Mouse (Mus musculus) lung, postnatal 10 days (tissue): ENCODE data around the gene Tmem169.
A peak's percentile ranks its signal among the peaks of the same experiment; 100 is the strongest.

Experiments used
- DNase-seq: peaks from one replicate; pipeline ENCODE4 v3.0.0; 2021

Tmem169 gene

GRCm38 (mm10) chr1:72287893-72288292, 3.7 kb downstream of the Tmem169 start:
- DNase-seq, result no peak

- no peak for DNase-seq
These were observed 4.5 kb downstream of the Tmem169 start for GRCm38 (mm10) chr1:72288527-72289150.

DNA sequence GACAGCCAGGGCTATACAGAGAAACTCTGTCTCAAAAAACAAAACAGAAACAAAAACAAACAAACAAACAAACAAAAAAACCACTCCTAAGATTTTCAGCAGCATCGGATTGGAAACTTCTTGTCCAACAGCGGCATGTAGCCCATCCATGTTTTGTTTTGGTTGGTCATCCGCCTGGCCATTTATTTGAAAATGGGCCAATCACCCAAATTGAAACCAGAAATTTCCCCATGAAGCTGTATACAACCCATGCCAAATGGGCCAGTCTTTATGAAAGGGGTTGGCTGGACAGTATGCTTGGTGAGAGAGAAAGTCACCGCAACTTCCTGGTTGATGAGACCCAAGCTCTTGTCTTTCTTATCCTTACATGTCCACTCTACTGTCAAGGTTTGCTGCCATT, 6.7 kb downstream of the Tmem169 start:
- no peak for DNase-seq

- no peak for DNase-seq
These were observed 7.3 kb downstream of the Tmem169 start for GRCm38 (mm10) chr1:72291421-72291820.

- no peak for DNase-seq
These were observed 7.8 kb downstream of the Tmem169 start for GRCm38 (mm10) chr1:72291925-72292324.

DNA sequence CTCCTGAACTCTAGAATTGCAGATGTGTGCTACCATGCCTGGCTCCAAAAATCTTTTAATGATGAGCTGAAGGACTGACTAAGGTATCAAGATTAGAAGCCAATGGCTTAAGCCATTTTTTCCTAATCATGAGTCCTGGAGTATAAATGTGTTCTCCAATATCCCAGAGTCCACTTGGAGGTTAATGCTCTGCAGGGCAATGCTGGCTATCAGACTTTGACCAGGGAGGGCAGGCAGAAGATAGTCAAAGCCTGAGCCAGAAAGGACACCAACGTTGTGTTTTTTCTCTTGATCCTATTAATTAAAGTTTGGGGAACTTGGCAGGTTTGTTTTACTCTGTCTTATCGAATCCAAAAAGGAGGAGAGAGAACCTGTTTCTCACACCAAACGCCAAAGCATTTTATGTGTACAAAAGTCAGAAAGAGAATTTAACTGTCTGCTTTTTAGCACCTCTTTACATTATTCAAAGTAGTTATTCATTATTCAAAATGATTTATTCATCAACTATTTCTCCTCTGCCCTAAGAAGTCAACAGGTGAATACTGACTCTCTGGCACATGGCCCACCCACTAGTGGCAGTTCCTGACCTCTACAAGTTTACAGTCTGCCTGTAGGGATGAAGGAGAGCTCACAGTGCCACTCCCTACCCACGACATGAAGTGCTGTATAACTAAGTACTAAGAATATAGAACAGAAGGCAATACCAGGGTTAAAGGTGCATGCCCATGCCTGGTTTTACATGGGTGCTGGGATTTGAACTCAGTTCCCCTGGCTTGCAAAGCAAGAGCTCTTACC, 9.9 kb downstream of the Tmem169 start:
- no peak for DNase-seq

GRCm38 (mm10) chr1:72295746-72296145, 11.6 kb downstream of the Tmem169 start:
- no peak for DNase-seq

DNA sequence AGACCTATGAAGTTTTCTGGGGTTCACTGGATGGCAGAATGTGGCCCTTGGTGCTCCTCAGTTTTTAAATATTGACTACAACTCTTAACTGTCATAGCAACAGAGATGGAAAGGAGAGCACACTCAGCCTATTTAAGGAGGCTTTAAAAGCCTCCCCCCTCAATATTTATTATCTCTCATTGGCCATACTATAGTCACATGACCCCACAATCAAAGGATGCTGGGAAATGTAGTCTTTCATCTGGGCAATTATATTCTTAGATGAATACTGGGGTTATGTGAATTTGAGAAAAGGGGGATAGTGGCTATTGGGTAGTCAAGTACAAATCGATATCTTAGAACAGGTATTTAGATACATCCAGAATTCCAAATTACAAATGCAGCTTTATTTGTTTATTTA, 17.7 kb downstream of the Tmem169 start:
- DNase-seq, result no peak

DNA sequence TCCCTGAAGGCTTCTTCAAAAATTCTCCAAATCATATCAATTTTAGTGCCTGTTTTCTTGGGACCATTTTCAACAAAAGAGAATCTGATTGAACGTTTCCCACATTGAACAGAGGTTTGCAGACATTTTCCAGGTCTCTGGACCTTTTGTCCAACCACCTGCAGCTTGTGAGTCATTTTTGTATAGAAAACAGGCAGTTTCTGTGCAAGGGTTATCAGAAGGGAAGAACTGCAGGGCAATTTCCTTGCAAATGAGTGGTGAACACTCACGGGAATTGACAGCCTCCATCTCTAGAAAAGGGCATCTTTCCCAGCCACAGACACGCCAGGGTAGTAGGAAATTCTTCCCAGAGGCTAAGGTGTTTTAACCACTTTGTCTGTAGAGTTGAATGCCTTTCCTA, 22.1 kb downstream of the Tmem169 start:
- no peak for DNase-seq

DNA sequence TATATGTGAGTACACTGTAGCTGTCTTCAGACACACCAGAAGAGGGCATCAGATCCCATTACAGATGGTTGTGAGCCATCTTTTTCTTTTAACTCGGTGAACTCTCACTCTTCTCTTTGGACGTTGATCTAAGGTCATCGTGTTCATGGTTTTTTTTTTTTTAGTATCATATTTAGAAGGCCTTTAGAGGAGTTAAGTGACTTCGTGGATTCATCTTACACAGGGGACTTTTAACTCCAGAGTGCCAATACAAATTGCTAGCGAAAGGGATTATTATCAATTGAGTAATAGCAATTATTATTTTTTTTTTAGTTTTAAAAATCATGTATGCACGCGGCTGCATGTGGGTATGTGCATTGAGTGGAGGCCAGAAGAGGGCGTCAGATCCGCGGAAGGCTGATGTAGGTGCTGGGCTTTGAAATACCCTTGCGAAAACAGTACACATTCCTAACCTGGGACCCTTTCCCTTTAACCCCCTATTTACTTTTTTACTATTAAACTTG, 22.6 kb downstream of the Tmem169 start:
- peak; percentile 51 for DNase-seq

DNA sequence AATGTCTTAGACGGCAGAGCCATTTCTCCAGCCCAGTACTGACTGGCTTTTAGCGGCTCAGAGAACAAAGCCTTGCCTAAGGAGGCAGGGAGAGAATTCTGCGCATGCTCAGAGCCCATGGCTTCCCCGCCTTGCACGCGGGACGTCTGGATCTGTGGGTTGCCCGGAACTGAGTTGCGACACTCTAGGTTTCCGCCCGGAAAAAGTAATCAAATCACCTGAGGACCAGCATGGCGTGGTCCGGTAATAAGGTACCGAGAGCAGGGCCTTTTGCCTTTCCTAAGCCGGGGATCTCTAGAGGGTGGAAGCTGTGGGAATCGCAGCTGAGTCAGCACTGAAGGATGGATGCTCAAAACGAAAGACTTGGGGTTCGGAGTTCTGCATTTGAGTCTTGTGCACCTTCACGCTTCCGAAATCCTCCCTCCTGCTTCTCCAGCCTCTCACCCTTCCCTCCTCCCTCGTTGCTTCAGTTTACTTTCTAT, 23.2 kb downstream of the Tmem169 start, which contains the start of gene Xrcc5:
Gene Xrcc5 (plus strand): TSS at position 105 of the 482 bp plus-strand sequence.
- DNase-seq, result peak; percentile 95

DNA sequence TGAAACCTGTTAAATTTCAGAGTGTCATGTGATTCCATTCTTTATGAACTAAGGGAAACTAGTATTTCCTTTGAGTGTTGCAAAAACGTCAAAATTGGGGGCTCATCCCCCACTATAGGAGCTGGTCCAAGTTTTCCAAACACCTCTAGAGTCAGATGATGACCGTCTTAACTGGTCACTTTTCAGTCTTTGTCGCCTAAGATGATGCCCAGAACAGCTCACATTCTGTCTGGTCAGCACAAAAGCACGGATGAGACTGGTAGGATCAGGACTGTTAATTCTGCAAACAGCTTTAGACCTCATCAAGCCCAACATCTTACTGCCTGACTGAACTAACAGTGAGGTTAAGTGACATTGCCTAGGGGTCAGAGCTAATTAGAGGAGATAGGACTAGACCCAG, 24.8 kb downstream of the Tmem169 start:
- no peak for DNase-seq

DNA sequence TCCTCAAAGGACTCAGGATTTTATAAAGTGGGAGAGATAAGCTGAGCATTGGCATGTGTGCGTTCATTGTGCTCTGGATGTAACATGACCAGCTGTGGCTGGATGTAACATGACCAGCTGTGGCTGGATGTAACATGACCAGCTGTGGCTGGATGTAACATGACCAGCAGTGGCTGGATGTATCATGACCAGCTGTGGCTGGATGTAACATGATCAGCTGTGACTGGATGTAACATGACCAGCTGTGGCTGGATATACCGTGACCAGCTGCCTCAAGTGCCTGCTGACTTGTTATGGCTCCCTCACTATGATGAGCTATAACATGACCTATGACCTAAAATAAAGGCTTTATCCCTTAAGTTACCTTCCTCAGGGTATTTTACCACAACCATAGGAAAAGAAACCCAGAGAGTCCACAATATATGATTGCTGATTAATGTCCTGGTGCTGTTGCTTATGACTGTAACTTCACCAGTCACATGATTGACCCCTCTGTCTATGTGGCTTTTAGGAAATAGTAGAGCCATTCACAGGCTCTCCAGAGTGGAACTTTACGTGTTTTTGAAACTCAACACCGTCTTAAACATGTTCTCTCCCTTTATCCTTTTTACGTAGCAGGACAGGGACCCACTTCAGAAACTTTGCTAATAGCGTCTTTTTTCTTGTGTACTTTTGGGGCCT, 25.7 kb downstream of the Tmem169 start:
- DNase-seq, result no peak

GRCm38 (mm10) chr1:72312701-72313398, 28.7 kb downstream of the Tmem169 start:
- no peak for DNase-seq

GRCm38 (mm10) chr1:72313399-72314039, 29.4 kb downstream of the Tmem169 start:
- DNase-seq, result no peak

DNA sequence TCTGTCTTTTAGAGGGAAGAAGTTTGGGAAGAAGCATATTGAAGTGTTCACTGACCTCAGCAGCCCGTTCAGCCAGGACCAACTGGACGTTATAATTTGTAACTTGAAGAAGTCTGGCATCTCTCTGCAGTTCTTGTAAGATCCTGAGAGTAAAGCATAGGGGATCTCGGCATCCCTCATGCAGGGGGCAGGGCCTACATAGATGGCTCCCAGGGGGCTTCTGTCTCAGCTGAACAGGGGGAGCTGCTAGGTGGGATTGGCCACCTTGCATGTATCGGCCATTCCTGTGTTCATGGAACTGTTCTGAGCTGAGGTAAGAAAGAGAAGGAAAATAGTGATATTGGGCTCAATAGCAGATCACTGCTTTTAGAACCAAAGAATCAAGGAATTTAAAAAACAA, 31.3 kb downstream of the Tmem169 start:
- DNase-seq, result no peak

- DNase-seq, result no peak
These were observed 32.2 kb downstream of the Tmem169 start for GRCm38 (mm10) chr1:72316409-72316808.

GRCm38 (mm10) chr1:72316901-72317300, 32.7 kb downstream of the Tmem169 start:
- DNase-seq, result no peak

DNA sequence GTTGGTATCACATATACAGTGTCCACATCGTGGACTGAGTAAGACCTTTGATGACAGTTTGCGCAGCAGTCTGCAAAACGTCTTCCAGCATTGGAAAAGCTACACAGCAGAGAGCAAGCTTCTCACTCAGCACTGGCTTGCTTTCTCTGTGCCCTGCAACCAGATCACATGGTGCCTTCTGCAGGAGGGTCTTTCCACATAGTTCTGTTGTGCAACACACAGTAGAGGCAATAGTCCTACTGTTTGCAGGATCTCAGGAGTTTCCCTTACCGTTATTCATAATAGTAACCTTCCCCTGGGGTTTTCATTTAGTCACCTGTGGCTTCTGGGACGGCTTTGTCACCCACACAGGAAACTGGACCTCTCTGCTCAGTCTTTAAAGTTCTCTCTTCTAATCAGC, 36.6 kb downstream of the Tmem169 start:
- no peak for DNase-seq

DNA sequence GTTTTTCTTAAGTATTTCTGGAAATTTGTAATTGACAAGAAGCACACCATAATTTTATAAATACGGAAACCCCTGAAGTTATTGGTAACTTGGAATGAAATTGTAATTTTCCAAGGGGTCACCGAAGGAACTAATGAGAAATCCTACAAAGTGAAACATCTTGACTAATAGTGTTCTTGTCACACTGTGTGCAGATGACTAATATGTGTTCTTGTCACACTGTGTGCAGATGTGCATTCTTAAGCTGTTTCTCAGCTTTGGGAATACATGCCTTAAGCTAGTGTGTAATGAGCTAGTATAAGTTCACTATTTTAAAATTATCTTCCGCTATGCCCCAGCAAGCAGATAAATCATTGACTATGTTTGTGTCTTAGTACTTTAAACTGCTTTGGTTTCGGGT, 39.1 kb downstream of the Tmem169 start:
- no peak for DNase-seq

DNA sequence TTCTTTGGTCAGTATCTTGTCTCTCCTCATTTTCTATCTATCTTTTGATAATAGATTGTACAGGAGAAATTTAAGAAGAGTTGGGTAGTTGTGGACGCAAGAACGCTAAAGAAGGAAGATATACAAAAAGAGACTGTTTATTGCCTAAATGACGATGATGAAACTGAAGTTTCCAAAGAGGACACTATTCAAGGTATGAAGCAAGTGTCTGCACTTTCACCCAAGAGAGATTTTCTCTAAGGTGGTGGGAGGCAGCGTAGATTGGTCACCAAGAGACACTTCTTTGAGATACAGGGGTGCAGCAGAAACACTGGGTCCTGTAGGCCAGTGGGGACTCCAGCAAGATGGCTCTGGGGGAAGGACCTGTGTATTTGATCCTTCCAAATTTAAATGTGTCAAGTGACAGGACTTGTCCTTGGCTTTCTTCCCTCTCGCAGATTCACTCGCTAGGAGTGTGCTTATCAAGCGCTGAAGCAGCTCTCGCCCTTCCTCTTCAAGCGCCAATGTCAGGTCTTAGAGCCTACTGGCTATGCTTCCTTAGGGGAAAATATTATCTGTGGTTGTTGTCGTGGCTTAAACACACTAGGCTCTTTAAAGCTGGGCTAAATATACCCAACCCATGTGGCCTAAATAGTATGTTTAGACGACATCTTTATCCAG, 42.1 kb downstream of the Tmem169 start:
- DNase-seq, result no peak

GRCm38 (mm10) chr1:72334807-72335206, 50.6 kb downstream of the Tmem169 start:
- DNase-seq, result no peak
